Mouse (Mus musculus) ES-Bruce4 (cell line): Measurements from ENCODE around the gene Phf7.

Experiments used
- CTCF ChIP-seq: IDR thresholded peaks from one replicate; pipeline ENCODE4 v1.8.1; 2011; ENCODE audit warnings: low read depth, low read length
- EP300 ChIP-seq: IDR thresholded peaks from 2 replicates; pipeline ENCODE4 v1.6.1; 2011; ENCODE audit warnings: low read depth, low read length; ENCODE audit not compliant: insufficient read depth
- POLR2A ChIP-seq: IDR thresholded peaks from one replicate; pipeline ENCODE4 v1.8.1; 2011; ENCODE audit warnings: low read length; ENCODE audit not compliant: insufficient read depth

GRCm38 (mm10) chr14:31260932-31261331 is 9.8 kb upstream of the Phf7 start:
- TF ChIP-seq CTCF (no peak), POLR2A (no peak), EP300 (no peak)
